Mouse (Mus musculus) Patski (cell line): ENCODE data around the gene Abcb8. TPM values are rescaled to one million over a fixed set of nuclear protein-coding genes. Genes with fewer than 3 reads are reported as not detected.

ENCODE experiments used
- ATAC-seq: fragments of 100-300 bp; one replicate; pipeline ENCODE4 v1.8.0; 2021
- CTCF ChIA-PET: fragments of 350-600 bp; sonication (Branson Sonifier 250); formaldehyde crosslinking; loops from one replicate; lab custom pipeline; 2022; ENCODE audit warnings: inconsistent platforms; lab: Charles Lee
- POLR2A ChIA-PET: fragments of 350-600 bp; sonication (Branson Sonifier 250); formaldehyde crosslinking; loops from one replicate; lab custom pipeline; 2022; ENCODE audit warnings: antibody characterized with exemption, inconsistent platforms; lab: Charles Lee
- DNase-seq: peaks from one replicate; pipeline ENCODE4 v3.0.0-alpha.2; 2011; ENCODE audit warnings: low read depth, low spot score
- H3K27me3 ChIP-seq: fragments of 371-371 bp; one replicate; pipeline ENCODE4 v1.5.1; 2021
- CTCF ChIP-seq: fragments of 100-300 bp; IDR thresholded peaks from one replicate; pipeline ENCODE4 v1.5.1; 2021
- in situ Hi-C: fragments of 300-500 bp; cut with MboI; formaldehyde crosslinking; loops from 3 replicates; pipeline ENCODE4 v1.11.1; 2018; ENCODE audit warnings: low pct_unique_long_range_greater_than_20kb, mixed read lengths
- polyA plus RNA-seq: library from polyadenylated mRNA; unstranded; gene quantifications from one replicate; pipeline ENCODE4 v1.2.3, GENCODE M21; 2021

Abcb8 gene
- polyA plus RNA-seq, 1 experiment from 2014 or later, result 67.6 TPM

DNA sequence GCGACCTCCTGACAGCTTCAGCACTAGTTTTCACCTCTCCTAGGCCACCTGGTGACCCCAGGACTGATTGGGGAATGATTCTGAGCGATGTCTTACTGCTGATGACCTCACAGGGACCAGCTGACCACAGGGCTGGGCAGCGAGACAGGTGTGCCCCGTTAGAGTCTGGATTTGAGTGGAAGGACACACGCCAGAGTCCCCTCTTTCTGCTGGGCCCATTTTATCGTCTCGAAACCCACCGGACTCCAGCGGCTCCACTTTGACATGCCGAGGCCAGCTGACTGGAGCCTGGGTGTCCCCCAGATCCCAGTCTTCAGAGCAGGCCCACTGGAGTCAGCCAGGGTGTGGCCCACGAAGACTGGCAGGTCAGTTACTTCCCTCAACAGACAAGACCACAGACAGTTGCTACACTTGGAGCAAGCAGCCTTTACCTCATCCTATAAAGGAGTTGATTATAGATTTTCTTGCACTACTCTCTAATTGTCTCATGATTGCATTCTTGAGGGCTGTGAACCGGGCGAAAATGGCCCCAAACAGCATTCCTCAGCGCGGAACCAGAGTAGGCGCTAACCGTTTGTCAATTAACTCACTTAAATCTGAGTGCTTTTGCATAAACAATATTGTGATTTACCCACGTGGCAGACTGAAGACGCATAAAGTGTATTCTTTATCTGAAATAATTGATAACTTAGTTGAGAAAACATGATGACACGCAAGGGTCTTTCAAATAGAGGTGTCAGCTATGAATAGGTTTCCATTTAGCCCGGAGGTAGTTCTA is 30.7 kb downstream of the Abcb8 start:
- ChIA-PET CTCF (interaction anchor here (0.7 to 5.2 kb wide), 9 partner anchors 8 to 35 kb away, joined by 3 to 55 read pairs (median 4); partner anchors contain the start of genes Abcb8, Fastk and Tmub1), POLR2A (interaction anchor here (0.6 to 14.1 kb wide), 10 partner anchors 10 to 667 kb away, joined by 3 to 150 read pairs (median 14); partner anchors contain the start of genes Agap3, Asic3, Fastk and Tmub1)
- ATAC-seq, result peak; percentile 2
- in situ Hi-C loops, result no loop called here
- H3K27me3 ChIP-seq, result no peaks in the 10 kb centered on the region
- no peak for DNase-seq
- TF ChIP-seq CTCF, result no peak

DNA sequence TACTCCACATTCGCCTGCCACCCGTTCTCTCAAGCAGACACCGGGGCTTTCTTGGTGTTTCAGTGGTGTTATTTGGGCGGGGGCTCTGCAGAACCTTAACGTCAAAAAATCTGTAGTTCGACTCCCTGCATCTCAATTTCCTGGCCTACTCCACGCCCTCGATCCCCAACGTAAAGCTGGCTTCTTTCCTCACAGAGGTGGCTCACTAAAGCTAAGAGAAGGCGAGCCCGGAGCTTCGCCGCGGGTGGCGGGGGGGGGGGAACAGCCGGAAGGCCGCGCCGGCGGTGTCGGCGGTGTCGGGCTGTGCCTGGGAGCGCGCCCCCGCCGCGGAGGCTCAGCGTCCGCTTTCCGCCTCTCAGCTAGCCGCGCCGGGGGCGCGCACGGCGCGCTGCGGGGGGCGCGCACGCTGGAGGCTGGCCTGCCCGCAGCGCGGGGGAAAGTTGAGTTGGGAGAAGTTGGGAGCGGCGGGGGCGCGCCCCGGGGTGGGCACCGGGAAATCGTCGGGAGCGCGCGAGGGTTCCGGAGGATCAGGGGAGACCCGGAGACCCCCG is 31.5 kb downstream of the Abcb8 start:
- POLR2A ChIA-PET, result interaction anchor here (0.6 to 14.1 kb wide), 13 partner anchors 10 to 667 kb away, joined by 3 to 150 read pairs (median 9); partner anchors contain the start of genes Abcb8, Agap3, Asic3 and Fastk
- no peak for TF ChIP-seq CTCF
- in situ Hi-C loops, result loop anchor here (25.0 kb wide), 1 partner anchor 988 kb away; the partner anchor contains the start of gene Kmt2e
- DNase-seq (no peak), ATAC-seq (no peak)
- CTCF ChIA-PET, result interaction anchor here (0.7 to 5.2 kb wide), 7 partner anchors 9 to 29 kb away, joined by 3 to 55 read pairs (median 6); partner anchors contain the start of genes Abcb8 and Fastk
- no peaks in the 10 kb centered on the region for H3K27me3 ChIP-seq

DNA sequence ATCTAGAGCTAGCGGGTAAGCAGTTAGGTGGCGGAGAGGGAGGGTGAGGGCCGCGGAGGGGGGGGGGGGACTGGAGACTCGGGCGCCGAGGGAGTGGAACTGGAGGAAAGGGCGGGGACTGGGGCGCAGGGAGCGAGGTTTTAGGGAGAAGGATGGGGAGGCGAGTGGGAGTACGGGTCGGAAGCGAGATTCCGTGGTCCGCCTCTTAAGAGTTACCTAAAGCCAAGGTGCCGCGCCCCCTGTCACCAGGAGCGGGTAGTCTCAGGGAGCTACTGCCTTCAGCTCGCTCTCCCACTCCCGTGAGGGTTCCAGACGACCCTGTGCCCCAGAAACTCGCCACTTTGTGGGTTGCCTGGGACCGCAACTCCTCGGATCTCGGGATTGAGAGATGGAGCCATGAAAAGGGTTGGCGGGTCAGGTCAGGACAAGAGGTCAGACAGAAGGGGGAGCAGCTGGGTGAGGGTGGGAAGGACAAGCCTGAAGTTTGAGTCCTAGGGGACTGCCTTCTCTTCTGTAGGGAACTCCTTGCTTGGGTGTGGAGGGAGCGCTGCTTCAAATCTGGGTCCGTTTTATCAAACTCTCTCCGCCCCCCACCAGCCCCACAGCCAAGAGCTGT is 32.1 kb downstream of the Abcb8 start:
- CTCF ChIA-PET, result interaction anchor here (0.8 to 5.2 kb wide), 8 partner anchors 9 to 29 kb away, joined by 3 to 55 read pairs (median 5); partner anchors contain the start of genes Abcb8 and Fastk
- in situ Hi-C loops, result loop anchor here (25.0 kb wide), 1 partner anchor 988 kb away; the partner anchor contains the start of gene Kmt2e
- H3K27me3 ChIP-seq, result no peaks in the 10 kb centered on the region
- no peak for TF ChIP-seq CTCF
- ATAC-seq, result no peak
- DNase-seq, result no peak
- POLR2A ChIA-PET, result interaction anchor here (0.6 to 14.1 kb wide), 14 partner anchors 9 to 184 kb away, joined by 3 to 150 read pairs (median 9); partner anchors contain the start of genes Abcb8, Agap3, Asic3 and Fastk

DNA sequence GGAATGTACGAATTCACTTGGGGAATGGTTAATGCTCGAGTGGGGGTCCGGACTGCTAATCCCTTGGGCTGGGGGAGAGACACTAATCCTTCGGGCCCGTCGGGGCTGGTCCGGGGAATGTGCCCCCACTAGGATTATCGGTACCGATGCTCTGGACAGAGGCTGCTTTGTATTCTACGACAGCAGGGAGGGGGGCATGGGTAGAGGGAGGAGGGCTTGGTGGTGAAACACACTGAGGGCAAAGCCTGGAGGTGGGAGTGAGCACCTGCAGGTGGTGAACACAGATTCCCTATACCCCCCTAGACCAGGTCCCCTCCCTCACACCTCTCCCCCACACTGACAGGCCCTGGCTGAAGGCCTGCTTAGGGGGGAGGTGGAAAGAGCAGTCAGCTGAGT is 32.6 kb downstream of the Abcb8 start:
- POLR2A ChIA-PET, result interaction anchor here (0.7 to 14.1 kb wide), 10 partner anchors 9 to 183 kb away, joined by 3 to 150 read pairs (median 11); partner anchors contain the start of genes Abcb8, Agap3, Asic3 and Fastk
- TF ChIP-seq CTCF, result no peak
- ATAC-seq (no peak), DNase-seq (no peak)
- H3K27me3 ChIP-seq, result no peaks in the 10 kb centered on the region
- in situ Hi-C loops, result loop anchor here (25.0 kb wide), 1 partner anchor 989 kb away; the partner anchor contains the start of gene Kmt2e
- CTCF ChIA-PET, result interaction anchor here (0.8 to 5.2 kb wide), 7 partner anchors 10 to 30 kb away, joined by 3 to 55 read pairs (median 4); partner anchors contain the start of genes Abcb8 and Fastk

DNA sequence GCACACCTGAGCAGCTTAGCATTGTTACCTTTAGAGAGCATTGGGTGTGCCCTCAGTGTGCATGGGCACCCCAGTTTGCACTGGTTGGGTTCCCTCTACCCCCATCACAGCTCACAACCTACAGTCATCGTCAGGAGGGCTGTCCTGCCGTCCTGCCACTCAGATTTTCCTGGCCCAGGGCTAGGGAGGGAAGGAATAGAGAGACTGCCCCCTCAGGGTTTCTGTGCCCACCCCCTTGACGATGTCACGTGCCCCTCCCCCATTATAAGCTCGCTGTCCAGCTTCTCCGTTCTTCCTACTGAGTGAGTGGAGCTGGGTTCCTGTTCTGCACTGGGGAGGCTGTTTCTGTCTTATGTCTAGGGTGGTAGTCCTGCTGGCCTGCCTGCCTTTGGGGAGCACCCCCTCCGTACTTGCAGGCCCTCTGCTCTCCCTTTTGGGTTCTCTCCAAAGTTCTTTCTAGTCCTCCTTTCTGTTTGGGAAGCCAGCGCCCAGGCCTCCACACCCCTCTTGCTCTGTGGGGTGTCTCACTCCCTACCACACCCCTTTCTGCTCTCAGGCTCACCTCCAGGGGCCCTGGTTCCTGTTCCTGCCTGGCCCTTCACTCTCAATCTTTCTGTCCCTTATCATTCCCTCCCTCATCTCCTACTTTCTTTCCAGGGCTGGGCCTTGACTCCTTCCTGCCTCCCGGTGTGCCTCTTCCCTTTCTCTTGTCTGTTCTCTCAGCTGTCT is 33.3 kb downstream of the Abcb8 start:
- no peak for TF ChIP-seq CTCF
- DNase-seq (no peak), ATAC-seq (no peak)
- POLR2A ChIA-PET, result interaction anchor here (1.1 to 14.1 kb wide), 8 partner anchors 8 to 38 kb away, joined by 4 to 150 read pairs (median 11); partner anchors contain the start of genes Abcb8, Agap3, Fastk and Tmub1
- no peaks in the 10 kb centered on the region for H3K27me3 ChIP-seq
- in situ Hi-C loops, result loop anchor here (25.0 kb wide), 1 partner anchor 989 kb away; the partner anchor contains the start of gene Kmt2e
- CTCF ChIA-PET, result interaction anchor here (0.8 to 5.2 kb wide), 5 partner anchors 11 to 31 kb away, joined by 4 to 55 read pairs (median 8); partner anchors contain the start of genes Abcb8 and Fastk

DNA sequence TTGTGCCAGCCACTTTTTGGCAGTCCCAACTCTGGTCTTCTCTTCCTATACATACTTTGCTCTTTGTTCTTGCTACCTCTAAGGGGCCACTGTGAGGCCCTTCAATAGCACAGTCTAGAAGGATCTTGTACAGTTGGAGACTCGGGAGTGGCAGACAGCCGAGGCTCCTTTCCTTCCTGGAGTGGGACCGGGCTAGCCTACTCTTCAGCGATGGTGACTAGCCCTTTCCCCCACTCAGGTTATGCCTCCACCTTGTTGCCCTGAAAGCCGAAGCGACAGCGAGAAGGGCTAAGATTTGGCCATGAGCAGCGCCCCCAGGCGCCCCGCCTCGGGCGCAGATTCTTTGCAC is 33.8 kb downstream of the Abcb8 start:
- TF ChIP-seq CTCF, result no peak
- in situ Hi-C loops, result loop anchor here (25.0 kb wide), 1 partner anchor 990 kb away; the partner anchor contains the start of gene Kmt2e
- CTCF ChIA-PET, result interaction anchor here (0.6 to 5.2 kb wide), 5 partner anchors 16 to 31 kb away, joined by 3 to 55 read pairs (median 4); partner anchors contain the start of genes Abcb8, Fastk and Tmub1
- POLR2A ChIA-PET, result interaction anchor here (1.1 to 14.1 kb wide), 5 partner anchors 17 to 38 kb away, joined by 4 to 150 read pairs (median 8); partner anchors contain the start of genes Agap3, Fastk and Tmub1
- DNase-seq, result no peak
- H3K27me3 ChIP-seq, result no peaks in the 10 kb centered on the region
- ATAC-seq, result no peak

GRCm38 (mm10) chr5:24427981-24428402 is 34.5 kb downstream of the Abcb8 start:
- TF ChIP-seq CTCF, result no peak
- DNase-seq (no peak), ATAC-seq (no peak)
- ChIA-PET POLR2A (interaction anchor here (0.8 to 14.1 kb wide), 5 partner anchors 16 to 33 kb away, joined by 3 to 150 read pairs (median 5); partner anchors contain the start of genes Agap3, Fastk and Tmub1), CTCF (interaction anchor here (0.6 to 5.2 kb wide), 5 partner anchors 12 to 33 kb away, joined by 3 to 55 read pairs (median 3); partner anchors contain the start of genes Abcb8 and Tmub1)
- no peaks in the 10 kb centered on the region for H3K27me3 ChIP-seq
- in situ Hi-C loops, result loop anchor here (25.0 kb wide), 1 partner anchor 991 kb away; the partner anchor contains the start of gene Kmt2e

DNA sequence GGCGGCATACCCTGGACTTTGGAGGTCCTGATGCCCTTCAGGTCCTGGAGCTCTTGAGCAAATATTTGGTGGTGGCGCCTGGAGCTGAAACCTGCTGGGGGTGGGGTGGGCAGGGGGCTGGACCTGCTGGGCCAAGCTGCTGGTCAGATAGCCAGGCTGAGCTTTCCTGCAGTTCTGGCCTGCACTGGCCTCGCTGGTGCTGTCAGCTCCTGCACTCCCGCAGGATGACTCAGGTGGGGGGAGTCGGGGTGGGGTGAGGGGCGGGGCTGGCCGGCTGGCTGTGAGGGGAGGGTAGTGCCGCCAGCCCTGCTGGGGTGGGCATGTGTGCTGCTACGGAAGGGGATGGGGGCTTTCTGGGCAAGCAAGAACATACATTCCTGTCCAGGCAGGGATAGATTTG is 35.1 kb downstream of the Abcb8 start:
- ChIA-PET POLR2A (interaction anchor here (0.8 to 14.1 kb wide), 4 partner anchors 16 to 34 kb away, joined by 3 to 150 read pairs (median 4); partner anchors contain the start of genes Agap3, Fastk and Tmub1), CTCF (interaction anchor here (0.9 to 1.4 kb wide), 3 partner anchors 12 to 34 kb away, joined by 3 to 8 read pairs (median 3); partner anchors contain the start of gene Abcb8)
- no peak for ATAC-seq
- DNase-seq, result no peak
- no peak for TF ChIP-seq CTCF
- H3K27me3 ChIP-seq, result no peaks in the 10 kb centered on the region
- in situ Hi-C loops, result loop anchor here (25.0 kb wide), 1 partner anchor 991 kb away; the partner anchor contains the start of gene Kmt2e
